Mouse (Mus musculus) heart, adult 11 months (tissue): ENCODE measurements around the gene Dis3l2.
A peak's percentile ranks its signal among the peaks of the same experiment; 100 is the strongest.

Source experiments
- DNase-seq: peaks from one replicate; pipeline ENCODE4 v3.0.0; 2022

The Dis3l2 gene

DNA sequence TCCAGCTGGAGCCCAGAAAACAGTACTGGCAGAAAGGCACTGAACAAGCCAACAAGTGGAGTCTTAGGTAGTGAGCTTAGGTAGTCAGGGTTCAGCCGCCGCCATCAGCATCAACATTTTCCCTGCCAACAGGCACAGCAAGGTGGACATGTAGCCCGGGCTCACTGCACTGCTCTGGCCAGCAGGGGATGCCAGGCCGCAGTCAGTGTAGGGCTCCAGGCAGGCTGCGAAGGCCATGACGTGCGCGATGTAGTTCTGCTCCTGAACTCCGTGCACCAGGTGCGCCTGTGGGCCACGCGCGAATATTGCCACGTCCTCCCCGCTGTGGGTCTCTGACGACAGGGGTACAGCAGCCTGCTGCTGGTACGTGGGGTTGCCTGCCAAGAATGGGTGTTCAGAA, 383.4 kb downstream of the Dis3l2 start:
- no peak for DNase-seq

DNA sequence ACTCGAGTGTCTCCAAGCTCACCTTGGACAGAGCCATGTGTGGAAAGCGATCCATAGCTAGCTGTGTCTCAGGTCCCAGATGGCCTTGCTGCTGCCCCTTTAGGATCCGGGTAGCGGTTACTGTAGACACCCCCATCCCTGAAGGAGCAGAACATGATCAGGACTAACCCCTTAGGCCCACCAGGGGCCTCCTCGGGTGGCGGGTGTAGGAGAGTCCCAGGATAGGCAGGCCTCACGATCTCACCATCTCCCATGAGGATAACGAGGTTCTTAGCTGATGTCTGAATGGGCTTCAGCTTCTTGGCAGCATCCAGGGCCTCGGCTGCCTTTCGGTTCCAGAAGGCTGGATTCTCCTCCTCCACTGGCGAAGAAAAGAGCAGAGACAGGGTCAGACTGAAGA, 385.6 kb downstream of the Dis3l2 start:
- DNase-seq: peak; percentile 78

DNA sequence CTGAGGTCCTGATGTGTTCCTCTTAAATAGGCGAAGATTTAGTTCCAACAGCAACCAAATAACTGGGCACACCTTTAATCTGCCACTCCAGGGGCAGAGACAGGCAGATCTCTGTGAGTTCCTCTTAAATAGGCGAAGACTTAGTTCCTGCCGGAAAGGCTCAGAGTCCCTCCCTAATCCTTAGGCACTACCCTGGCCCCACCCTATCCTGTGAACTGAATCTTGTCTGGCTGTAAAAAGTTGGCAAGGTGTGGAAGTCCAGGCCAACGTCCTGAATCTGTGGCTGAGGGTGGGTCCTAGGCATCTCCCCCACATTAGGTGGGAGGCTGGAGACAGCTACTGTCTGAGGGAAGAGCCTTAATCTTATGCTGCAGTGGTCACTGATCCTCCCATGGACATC, 386.2 kb downstream of the Dis3l2 start, which contains the start of gene Alppl2:
Gene Alppl2, minus strand, starts transcription at position 101 of the 400 bp plus-strand sequence.
- DNase-seq: no peak

DNA sequence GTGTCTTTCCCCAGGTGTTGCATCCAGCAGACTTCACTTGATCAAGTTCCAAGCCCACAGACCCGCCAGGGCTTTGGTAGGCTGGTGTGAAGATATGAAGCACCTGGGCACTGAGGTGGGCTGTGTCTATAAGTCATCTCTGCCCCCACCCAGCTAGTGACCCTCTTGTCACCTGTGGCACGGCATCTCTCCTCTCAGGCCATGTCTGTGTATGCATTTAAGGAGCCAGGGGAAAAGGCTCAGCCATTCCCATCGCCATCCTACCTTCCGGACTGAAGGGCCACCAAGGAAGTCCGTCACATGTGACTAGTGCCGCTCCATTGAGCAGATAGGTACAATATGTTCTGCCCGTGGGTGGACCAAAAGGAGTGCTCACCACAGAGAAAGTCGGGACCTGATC, 392.0 kb downstream of the Dis3l2 start:
- peak; percentile 85 for DNase-seq

DNA sequence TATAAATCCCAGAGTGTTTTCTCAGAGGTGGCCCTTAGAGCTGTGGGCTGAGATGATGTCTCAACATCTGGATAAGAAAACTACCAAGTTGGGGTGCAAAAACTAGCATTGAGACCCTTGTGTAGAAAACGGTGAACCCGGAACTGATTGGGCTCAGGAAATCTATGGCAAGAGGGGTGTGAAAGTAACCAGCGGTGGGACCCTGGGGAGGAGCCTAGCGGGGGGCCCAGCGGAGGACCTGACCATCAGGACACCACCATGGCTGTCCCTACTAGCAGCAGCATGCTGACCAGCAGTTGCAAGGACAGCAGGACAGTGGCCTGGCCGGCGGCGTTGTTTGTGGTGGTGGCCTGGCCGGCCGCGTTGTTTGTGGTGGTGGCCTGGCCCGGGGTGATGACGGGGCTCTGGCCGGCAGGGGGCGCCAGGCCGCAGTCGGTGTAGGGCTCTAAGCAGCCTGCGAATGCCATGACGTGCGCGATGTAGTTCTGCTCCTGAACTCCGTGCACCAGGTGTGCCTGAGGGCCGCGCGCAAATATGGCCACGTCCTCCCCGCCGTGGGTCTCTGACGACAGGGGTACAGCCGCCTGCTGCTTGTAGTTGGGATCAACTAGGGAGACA, 394.9 kb downstream of the Dis3l2 start:
- peak; percentile 89 for DNase-seq
